In the genomic region with DNA sequence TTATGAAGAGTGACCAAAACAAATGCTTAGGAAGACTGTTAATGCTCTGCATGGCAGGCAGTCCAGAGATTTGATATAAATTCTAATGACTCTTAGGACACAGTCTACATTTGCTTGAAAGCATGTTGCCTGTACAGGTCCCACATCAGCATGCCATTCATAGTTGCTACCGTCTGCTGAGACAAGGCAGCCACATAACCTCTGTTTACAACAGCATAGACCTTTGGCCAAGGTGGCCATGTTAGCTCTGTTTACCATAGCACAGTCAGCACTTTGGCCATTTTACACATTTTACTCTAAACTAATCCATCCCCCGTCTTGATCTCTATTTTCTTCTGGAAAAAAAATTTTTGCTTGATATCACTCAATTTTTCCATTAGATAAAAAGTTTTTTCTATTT, we compare ENCODE assay signal across 31 mouse cellular contexts.
"Had no signal": no experiment of that assay in that cellular context is flagged by ENCODE, and none has a peak within 500 bp of the region (broad histone marks: within the 10 kb centered on the region; RNA-seq: fewer than 3 reads in every experiment).

No protein-coding gene starts in this region.

- H3K4me2 ChIP-seq: limb, embryonic 12.5 days; limb, embryonic 13.5 days; limb, embryonic 15.5 days; liver, embryonic 12.5 days; liver, embryonic 13.5 days; liver, embryonic 15.5 days; lung, embryonic 14.5 days; lung, embryonic 15.5 days; midbrain, embryonic 11.5 days; midbrain, embryonic 12.5 days; midbrain, embryonic 13.5 days; midbrain, embryonic 15.5 days; neural tube, embryonic 12.5 days had no signal

- H3K4me1 ChIP-seq: limb, embryonic 10.5 days; limb, embryonic 13.5 days; limb, embryonic 15.5 days; liver, embryonic 12.5 days; liver, embryonic 15.5 days; lung, embryonic 15.5 days; midbrain, embryonic 10.5 days; midbrain, embryonic 12.5 days; midbrain, embryonic 13.5 days; midbrain, embryonic 15.5 days; neural tube, embryonic 12.5 days had no signal

- H3K27me3 ChIP-seq: limb, embryonic 12.5 days; limb, embryonic 13.5 days; limb, embryonic 15.5 days; liver, embryonic 12.5 days; liver, embryonic 13.5 days; liver, embryonic 15.5 days; lung, embryonic 15.5 days; megakaryocyte, embryonic 14.5 days; midbrain, embryonic 12.5 days; midbrain, embryonic 13.5 days; midbrain, embryonic 15.5 days; neural tube, embryonic 12.5 days had no signal

- DNase-seq: left cerebral cortex, postnatal 4 days; liver, embryonic 13.5 days; liver, postnatal 0 days; lung, adult 18-20 months; lung, adult 2 months; lung, embryonic 14.5 days; lung, postnatal 10 days; lung, postnatal 14 days; lung, postnatal 36 days; lung, postnatal 4 days; midbrain, embryonic 14.5 days had no signal

- H3K4me3 ChIP-seq: left cerebral cortex, adult 2 months; limb, embryonic 10.5 days; limb, embryonic 12.5 days; limb, embryonic 13.5 days; limb, embryonic 15.5 days; liver, embryonic 12.5 days; liver, embryonic 13.5 days; liver, embryonic 15.5 days; lung, embryonic 15.5 days; megakaryocyte, embryonic 14.5 days; midbrain, embryonic 10.5 days; midbrain, embryonic 12.5 days; midbrain, embryonic 13.5 days; midbrain, embryonic 15.5 days; myocyte; neural tube, embryonic 12.5 days had no signal

- H3K9me3 ChIP-seq: limb, embryonic 10.5 days; limb, embryonic 12.5 days; limb, embryonic 13.5 days; limb, embryonic 15.5 days; liver, embryonic 12.5 days; liver, embryonic 13.5 days; liver, embryonic 15.5 days; lung, embryonic 15.5 days; megakaryocyte, embryonic 14.5 days; midbrain, embryonic 10.5 days; midbrain, embryonic 12.5 days; midbrain, embryonic 13.5 days; midbrain, embryonic 15.5 days; neural tube, embryonic 12.5 days had no signal

- H3K27ac ChIP-seq: left cerebral cortex, adult 2 months; limb, embryonic 10.5 days; limb, embryonic 12.5 days; limb, embryonic 13.5 days; limb, embryonic 15.5 days; liver, embryonic 12.5 days; liver, embryonic 13.5 days; liver, embryonic 14.5 days; lung, embryonic 15.5 days; macrophage; midbrain, embryonic 10.5 days; midbrain, embryonic 12.5 days; midbrain, embryonic 13.5 days; midbrain, embryonic 15.5 days; neural tube, embryonic 12.5 days had no signal

- H3K9ac ChIP-seq: limb, embryonic 12.5 days; limb, embryonic 13.5 days; limb, embryonic 15.5 days; liver, embryonic 12.5 days; liver, embryonic 13.5 days; liver, embryonic 14.5 days; liver, embryonic 15.5 days; liver, postnatal 0 days; lung, embryonic 14.5 days; lung, embryonic 15.5 days; midbrain, embryonic 12.5 days; midbrain, embryonic 13.5 days; midbrain, embryonic 15.5 days; neural tube, embryonic 12.5 days had no signal

- ATAC-seq: liver, embryonic 12.5 days; liver, postnatal 0 days; lung, postnatal 0 days; midbrain, embryonic 13.5 days; midbrain, embryonic 15.5 days; midbrain, embryonic 16.5 days had no signal
